Mouse (Mus musculus): Measurements from ENCODE around the gene Zfp428.

Gene Zfp428

GRCm38 (mm10) chr7:24547534-24548036, 40.8 kb downstream of the Zfp428 start:
- in situ Hi-C loops (cut with MboI, MseI): no loop called here

GRCm38 (mm10) chr7:24551985-24552759, 45.4 kb downstream of the Zfp428 start:
- in situ Hi-C loops (cut with MboI, MseI): no loop called here

DNA sequence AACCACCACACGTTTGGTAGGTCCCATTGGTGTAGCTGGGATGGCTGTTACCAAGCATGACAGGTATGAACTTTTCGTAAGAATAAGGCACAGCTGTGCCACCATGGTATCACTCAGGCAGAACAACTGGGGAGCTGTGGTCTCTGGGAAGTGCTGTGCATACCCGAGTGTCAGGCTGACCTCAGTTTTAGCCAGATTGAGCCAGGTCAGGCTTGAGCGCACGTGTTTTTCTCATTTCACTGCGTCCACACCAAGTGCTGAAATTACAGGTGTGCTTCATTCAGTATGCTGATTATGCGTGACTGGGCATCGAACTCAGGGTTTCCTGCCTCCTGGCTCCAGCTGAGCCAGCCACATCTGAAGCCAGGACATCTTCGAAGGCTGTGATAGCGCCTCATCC, 49.0 kb downstream of the Zfp428 start:
- in situ Hi-C loops (cut with MboI, MseI): no loop called here

- in situ Hi-C loops (cut with MboI, MseI): no loop called here
Measured at GRCm38 (mm10) chr7:24561450-24561849, 54.6 kb downstream of the Zfp428 start.

DNA sequence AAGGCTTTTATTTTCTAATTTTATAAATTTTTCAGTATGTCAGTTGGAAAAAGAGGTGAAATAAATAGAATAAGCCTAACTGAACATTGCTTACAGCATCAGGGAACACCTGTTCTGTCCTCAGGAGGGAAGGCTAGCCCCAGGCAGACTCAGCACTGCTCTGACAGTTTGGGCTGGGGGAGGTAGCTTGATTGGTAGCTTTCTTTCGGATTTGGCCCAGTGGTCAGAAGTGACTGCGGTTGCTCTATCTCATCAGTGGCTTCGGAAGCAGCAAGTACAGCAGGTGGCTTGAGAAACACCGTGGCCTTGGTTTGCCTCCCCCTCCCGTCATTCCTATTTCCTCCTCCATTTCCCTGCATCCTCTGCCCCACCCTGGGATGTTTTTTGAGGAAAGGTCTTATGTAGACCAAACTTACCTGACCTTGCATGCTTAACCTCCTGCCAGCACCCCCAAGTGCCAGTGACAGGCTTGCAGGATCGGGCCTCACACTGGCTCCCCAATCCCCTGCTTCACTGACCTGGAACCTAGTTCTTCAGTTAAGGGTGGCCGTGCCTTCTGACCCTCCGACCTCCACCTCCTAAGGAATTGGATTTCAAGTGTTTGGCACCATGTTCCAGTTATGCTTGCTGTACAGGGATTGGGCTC, 56.5 kb downstream of the Zfp428 start:
- in situ Hi-C loops (cut with MboI, MseI): no loop called here

DNA sequence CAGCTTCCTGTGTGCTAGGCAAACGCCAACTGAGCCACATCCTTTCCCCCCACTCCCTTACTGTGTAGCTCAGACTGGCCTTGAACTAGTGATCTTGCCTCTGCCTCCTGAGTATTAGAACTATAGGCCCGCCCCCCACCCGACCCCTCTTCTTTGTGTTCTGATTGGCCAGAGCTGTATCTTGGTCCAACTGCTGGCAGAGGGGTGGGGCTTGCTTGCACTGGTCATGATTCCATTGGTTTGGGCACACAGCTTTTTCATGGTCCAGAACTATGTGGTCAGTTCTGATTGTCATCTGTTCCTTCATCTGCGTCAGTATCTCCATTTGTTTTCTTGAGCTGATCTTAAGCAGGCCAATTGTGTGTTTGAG, 57.0 kb downstream of the Zfp428 start:
- in situ Hi-C loops (cut with MboI, MseI): no loop called here

DNA sequence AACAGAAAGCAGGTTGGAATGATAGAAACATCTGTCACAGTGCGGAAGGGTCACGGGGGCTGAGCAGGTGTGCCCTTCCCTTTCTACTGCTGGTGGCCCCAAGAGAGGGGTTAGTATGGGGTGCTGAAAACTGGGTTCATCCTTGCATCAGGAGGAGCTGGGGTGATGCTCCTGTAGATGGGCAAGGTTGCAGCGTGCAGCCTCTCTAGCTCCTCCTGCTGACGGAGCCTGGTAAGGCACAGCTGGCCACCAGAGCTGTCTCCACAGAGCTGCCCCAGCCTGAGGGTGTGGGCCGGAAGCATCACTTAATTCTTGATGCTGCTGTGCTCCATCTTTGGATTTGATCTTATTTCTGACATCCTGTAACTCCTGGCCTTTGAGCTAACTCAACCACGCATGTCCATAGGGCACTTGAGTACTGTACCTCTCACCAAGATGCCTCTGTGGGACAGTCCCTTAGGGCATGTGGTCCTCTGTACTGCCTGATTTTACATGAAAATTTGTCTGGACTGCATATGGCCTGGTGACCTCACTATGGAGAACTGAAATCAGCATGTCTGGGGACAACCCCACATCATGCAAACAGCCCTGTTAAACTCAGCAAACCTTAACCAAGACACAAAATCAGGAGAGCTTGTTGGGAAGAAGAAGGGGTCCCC, 57.9 kb downstream of the Zfp428 start:
- in situ Hi-C loops (cut with MboI, MseI): no loop called here
